Mouse (Mus musculus) spleen, adult 2 months (tissue): ENCODE results near the gene Esr1.

Experiments used
- CTCF ChIP-seq: fragments of 200-500 bp; IDR thresholded peaks from 2 replicates; pipeline ENCODE4 v1.5.1; 2011; ENCODE audit warnings: mild to moderate bottlenecking, inconsistent platforms; ENCODE audit not compliant: insufficient read depth, insufficient read length, insufficient replicate concordance; ENCODE audit errors: extremely low read depth
- POLR2A ChIP-seq: fragments of 200-500 bp; IDR thresholded peaks from 2 replicates; pipeline ENCODE4 v1.6.1; 2011; ENCODE audit warnings: low read depth, low read length, inconsistent platforms

- TF ChIP-seq CTCF (no peak), POLR2A (no peak)
These were observed 12.5 kb upstream of the Esr1 start for GRCm38 (mm10) chr10:4598916-4599315.
